Mouse (Mus musculus) kidney, embryonic 14.5 days (tissue): ENCODE results near the gene Mrpl10. TPM values are rescaled to one million over a fixed set of nuclear protein-coding genes. Genes with fewer than 3 reads are reported as not detected.

Source experiments
- ATAC-seq: fragments of 200-750 bp; cut with Nextera tagmentation; 2 replicates; pipeline ENCODE4 v1.8.0; 2017; ENCODE audit warnings: moderate number of reproducible peaks, mild to moderate bottlenecking, moderate TSS enrichment, moderate library complexity; ENCODE audit not compliant: low FRiP score, low TSS enrichment
- H3K27ac ChIP-seq: fragments of 300-500 bp; sonication (generic); 2 replicates; pipeline ENCODE4 v1.5.1; 2014; ENCODE audit warnings: low read depth, mild to moderate bottlenecking, low read length, moderate library complexity, mixed read lengths
- H3K27me3 ChIP-seq: fragments of 300-500 bp; sonication (generic); 2 replicates; pipeline ENCODE4 v1.6.1; 2014; ENCODE audit warnings: mild to moderate bottlenecking, low read length; ENCODE audit not compliant: control insufficient read depth, insufficient read depth
- H3K36me3 ChIP-seq: fragments of 300-500 bp; sonication (generic); 2 replicates; pipeline ENCODE4 v1.6.1; 2014; ENCODE audit warnings: low read length, mixed read lengths; ENCODE audit not compliant: control insufficient read depth, insufficient read depth
- H3K4me1 ChIP-seq: fragments of 300-500 bp; sonication (generic); 2 replicates; pipeline ENCODE4 v1.6.1; 2014; ENCODE audit warnings: low read length, mixed read lengths; ENCODE audit not compliant: control insufficient read depth, insufficient read depth
- H3K4me2 ChIP-seq: fragments of 300-500 bp; sonication (generic); replicated peaks from 2 replicates; pipeline ENCODE4 v1.6.1; 2014; ENCODE audit warnings: low read depth, mild to moderate bottlenecking, low read length
- H3K4me3 ChIP-seq: fragments of 300-500 bp; sonication (generic); 2 replicates; pipeline ENCODE4 v1.5.1; 2014; ENCODE audit warnings: mild to moderate bottlenecking, low read length
- H3K9ac ChIP-seq: fragments of 300-500 bp; sonication (generic); 2 replicates; pipeline ENCODE4 v1.6.1; 2014; ENCODE audit warnings: low read depth, mild to moderate bottlenecking, low read length, moderate library complexity
- H3K9me3 ChIP-seq: fragments of 300-500 bp; sonication (generic); 2 replicates; pipeline ENCODE4 v1.6.1; 2016; ENCODE audit warnings: low read length; ENCODE audit not compliant: control insufficient read depth
- WGBS: fragments of 180-500 bp; shearing (Covaris S2); extraction: QIAGEN DNeasy Blood & Tissue Kit; methylation state at CpG from one replicate; pipeline ENCODE4 v1.1.7; 2014; 5-methylcytosine and 5-hydroxymethylcytosine counted together
- microRNA-seq: library from miRNA; unstranded; fragments of <30 nt; microRNA quantifications from one replicate; pipeline ENCODE4, GENCODE M21; 2016
- polyA plus RNA-seq: library from polyadenylated mRNA; unstranded; fragments of >200 nt; fragmentation: Nextera tagmentation; extraction: Ambion mirVana; gene quantifications from 2 replicates; pipeline ENCODE4 v1.2.1, GENCODE M21; 2014

Gene Mrpl10
- polyA plus RNA-seq, 1 experiment from 2014 or later, result 99.6 TPM

DNA sequence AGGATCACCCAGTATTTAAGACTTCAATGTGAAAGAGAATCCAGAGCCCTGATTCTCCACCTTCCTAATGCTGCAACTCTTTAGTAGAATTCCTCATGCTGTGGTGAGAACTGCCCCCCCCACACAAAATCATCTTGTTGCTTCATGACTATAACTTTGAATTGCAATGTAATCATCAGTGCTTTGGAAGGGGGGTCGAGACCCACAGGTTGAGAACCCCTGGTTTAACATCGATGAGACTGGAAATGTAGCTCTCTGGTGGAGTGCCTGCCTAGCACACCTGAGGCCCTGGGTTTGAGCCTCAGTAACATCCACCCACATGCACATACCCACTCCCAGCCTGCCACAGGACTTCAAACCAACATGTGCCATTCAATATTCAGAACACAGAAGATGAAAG, 53.2 kb downstream of the Mrpl10 start:
- Histone ChIP-seq H3K4me1 (0 out of 2 replicates have a peak, but pooled peaks cover 2% of the 10 kb centered on the region), H3K27me3 (peaks cover 15% of the 10 kb centered on the region; the same call in 1 of the 2 replicates), H3K9me3 (no peaks in the 10 kb centered on the region), H3K27ac (no peak overlapping the region), H3K4me2 (no peak overlapping the region), H3K36me3 (no peaks in the 10 kb centered on the region), H3K9ac (no peak overlapping the region), H3K4me3 (no peak overlapping the region)
- ATAC-seq, result no peak
- WGBS, result 68% methylated on average over 2 of the region's 2 CpGs

DNA sequence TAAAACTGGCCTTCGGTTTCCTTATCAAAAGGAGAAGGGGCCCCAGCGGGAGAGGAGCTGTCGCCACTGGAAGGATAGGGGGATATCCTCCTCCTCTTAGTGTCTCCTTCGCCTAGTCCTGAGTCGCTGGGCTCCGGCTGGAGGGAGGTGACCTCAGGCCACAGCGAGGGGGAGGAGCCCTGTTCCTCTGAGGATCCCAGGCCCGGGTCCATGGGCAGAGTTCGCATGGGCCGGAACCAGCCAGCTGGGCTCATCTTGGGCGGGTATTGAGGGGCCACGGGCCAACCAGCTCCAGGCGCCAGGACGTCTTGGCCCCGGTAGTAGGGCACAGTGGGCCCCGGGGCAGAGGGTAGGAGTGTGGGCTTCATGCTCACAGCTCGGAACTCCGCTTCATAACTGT, 57.4 kb downstream of the Mrpl10 start:
- Histone ChIP-seq H3K4me1 (0 out of 2 replicates have a peak, but pooled peaks cover 2% of the 10 kb centered on the region), H3K4me2 (peak overlapping the region; percentile 5; the same call in 1 of the 2 replicates), H3K9ac (no peak overlapping the region), H3K4me3 (0 out of 2 replicates have a peak overlapping the region, but pooled peaks have one; percentile 3), H3K27ac (no peak overlapping the region), H3K27me3 (peaks cover 20% of the 10 kb centered on the region; the same call in 1 of the 2 replicates), H3K9me3 (no peaks in the 10 kb centered on the region), H3K36me3 (no peaks in the 10 kb centered on the region)
- ATAC-seq, result peak; percentile 35; the same call in 1 of the 2 replicates
- 12% methylated on average over 18 of the region's 18 CpGs for WGBS

Small RNA genes lying within 50 kb of the gene (microRNA-seq; reads per million reads assigned to microRNA genes)
- 0.63 reads per million for gene Mir8103

Other genes starting within 250 kb of the Mrpl10 start
- 37.3 and 43.2 TPM in 2 replicates for gene Nfe2l1, start 211.6 kb upstream of the Mrpl10 start, polyA plus RNA-seq
- gene Copz2, start 191.7 kb upstream of the Mrpl10 start, polyA plus RNA-seq, result 94.7 and 106 TPM in 2 replicates
- gene Cdk5rap3, start 125.1 kb upstream of the Mrpl10 start, polyA plus RNA-seq, result 66.9 and 69.1 TPM in 2 replicates
- gene Prr15l, start 113.5 kb upstream of the Mrpl10 start, polyA plus RNA-seq, result 33.7 and 36.3 TPM in 2 replicates
- 17.3 and 28.0 TPM in 2 replicates for gene Pnpo, start 97.6 kb upstream of the Mrpl10 start, polyA plus RNA-seq
- 13.3 and 23.9 TPM in 2 replicates for gene Sp2, start 58.6 kb upstream of the Mrpl10 start, polyA plus RNA-seq
- gene Sp6, start 28.2 kb upstream of the Mrpl10 start, polyA plus RNA-seq, result 0.57 and 0.60 TPM in 2 replicates
- gene Scrn2, start 11.6 kb upstream of the Mrpl10 start, polyA plus RNA-seq, result 24.4 and 29.9 TPM in 2 replicates
- 1.6 and 1.7 TPM in 2 replicates for gene Lrrc46, start 153 bp upstream of the Mrpl10 start, polyA plus RNA-seq
- 5.1 and 5.8 TPM in 2 replicates for gene Osbpl7, start 9.1 kb downstream of the Mrpl10 start, polyA plus RNA-seq
- gene Tbx21, start 73.8 kb downstream of the Mrpl10 start, polyA plus RNA-seq, result 0.07 TPM in 1 of 2 replicates, not detected in the other
- 6.0 and 6.8 TPM in 2 replicates for gene Tbkbp1, start 109.9 kb downstream of the Mrpl10 start, polyA plus RNA-seq
- gene Kpnb1, start 146.3 kb downstream of the Mrpl10 start, polyA plus RNA-seq, result 60.0 and 84.3 TPM in 2 replicates
- 53.6 and 78.6 TPM in 2 replicates for gene Npepps, start 239.1 kb downstream of the Mrpl10 start, polyA plus RNA-seq